Mouse (Mus musculus): ENCODE data around the gene Gm21988.

DNA sequence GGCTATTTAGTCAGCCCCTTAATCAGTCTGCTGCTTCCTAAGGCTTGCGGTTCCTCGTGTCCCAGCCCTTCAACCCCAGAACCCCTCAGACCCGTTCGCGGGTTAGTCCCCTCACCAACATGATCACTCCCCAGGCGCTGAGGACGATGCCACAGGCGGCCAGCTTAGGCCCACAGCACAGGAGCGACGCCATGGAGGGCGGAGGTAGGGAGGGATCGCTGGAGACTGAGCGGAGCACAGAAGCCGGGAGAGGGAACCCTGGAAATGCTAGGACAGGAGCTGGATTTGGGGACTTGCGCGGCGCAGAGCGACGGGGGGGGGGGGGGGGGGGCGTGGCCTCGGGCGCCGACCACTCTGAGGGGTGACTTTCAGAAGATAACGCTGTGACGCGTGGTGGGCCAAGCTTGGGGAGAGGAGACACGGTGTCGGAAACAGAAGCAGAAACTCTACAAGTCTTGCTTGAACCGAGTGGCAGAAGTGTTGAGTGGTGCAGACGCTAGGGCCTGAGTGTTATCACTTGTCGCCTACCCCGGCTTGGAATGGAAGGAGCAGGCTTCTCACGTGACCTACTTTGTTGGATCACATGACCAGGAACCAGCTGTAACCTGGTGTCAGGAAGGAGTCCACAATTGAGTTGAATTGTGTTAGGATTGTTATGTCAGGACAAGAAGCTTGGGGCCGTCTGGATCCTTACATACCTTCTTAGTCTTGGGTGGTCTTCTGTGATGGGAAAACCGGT, at the start of gene Gm21988, which contains the start of gene Rnasek:
- TF ChIP-seq POLR2A (IDR thresholded peaks at IDR 0.05; ENCODE audit: low read depth, low read length) (peak; percentile 49), MEF2A (IDR thresholded peaks at IDR 0.05; ENCODE audit: borderline replicate concordance, low read depth, low read length) (no peak), TCF12 (IDR thresholded peaks at IDR 0.05; ENCODE audit: low read depth, low read length) (peak; percentile 39; the same call in 1 of the 2 replicates), USF1 (IDR thresholded peaks at IDR 0.05; ENCODE audit: low read depth, low read length) (peak; percentile 98), CHD1 (IDR thresholded peaks at IDR 0.05; ENCODE audit: low read depth, low read length) (peak; percentile 100), CTCF (conservative IDR thresholded peaks at IDR 0.05 in 1 of 2, IDR thresholded peaks at IDR 0.05 in 1 of 2; ENCODE audit: low read depth in 2 of 2, low read length in 2 of 2) (no peak)
